Mouse (Mus musculus) midbrain, postnatal 0 days (tissue): ENCODE data around the gene St3gal3. TPM values are rescaled to one million over a fixed set of nuclear protein-coding genes. Genes with fewer than 3 reads are reported as not detected.

ENCODE experiments used
- ATAC-seq: fragments of 200-750 bp; cut with Nextera tagmentation; 2 replicates; pipeline ENCODE4 v1.8.0; 2017; ENCODE audit warnings: moderate number of reproducible peaks, mild to moderate bottlenecking, moderate TSS enrichment, moderate library complexity; ENCODE audit not compliant: low FRiP score
- DNase-seq: peaks from one replicate; pipeline ENCODE4 v3.0.0-alpha.2; 2015; ENCODE audit warnings: low spot score
- H3K27ac ChIP-seq: fragments of 300-500 bp; sonication (generic); 2 replicates; pipeline ENCODE4 v1.5.1; 2014; ENCODE audit warnings: low read depth, mild to moderate bottlenecking, low read length, mixed read lengths
- H3K27me3 ChIP-seq: fragments of 300-500 bp; sonication (generic); 2 replicates; pipeline ENCODE4 v1.6.1; 2014; ENCODE audit warnings: low read length, control low read depth, mixed read lengths; ENCODE audit not compliant: insufficient read depth
- H3K36me3 ChIP-seq: fragments of 300-500 bp; sonication (generic); 2 replicates; pipeline ENCODE4 v1.6.1; 2014; ENCODE audit warnings: low read length, control low read depth, mixed read lengths; ENCODE audit not compliant: insufficient read depth
- H3K4me1 ChIP-seq: fragments of 300-500 bp; sonication (generic); 2 replicates; pipeline ENCODE4 v1.6.1; 2014; ENCODE audit warnings: mild to moderate bottlenecking, control low read depth, antibody characterized with exemption, low read length, mixed read lengths; ENCODE audit not compliant: insufficient read depth
- H3K4me2 ChIP-seq: fragments of 300-500 bp; sonication (generic); 2 replicates; pipeline ENCODE4 v1.6.1; 2014; ENCODE audit warnings: low read depth, mild to moderate bottlenecking, low read length, mixed read lengths; ENCODE audit not compliant: poor library complexity, severe bottlenecking
- H3K4me3 ChIP-seq: fragments of 300-500 bp; sonication (generic); 2 replicates; pipeline ENCODE4 v1.5.1; 2014; ENCODE audit warnings: low read depth, mild to moderate bottlenecking, low read length, moderate library complexity
- H3K9ac ChIP-seq: fragments of 300-500 bp; sonication (generic); replicated peaks from 2 replicates; pipeline ENCODE4 v1.6.1; 2014; ENCODE audit warnings: mild to moderate bottlenecking, low read length, moderate library complexity, mixed read lengths; ENCODE audit not compliant: poor library complexity, severe bottlenecking
- H3K9me3 ChIP-seq: fragments of 300-500 bp; sonication (generic); 2 replicates; pipeline ENCODE4 v1.6.1; 2016; ENCODE audit warnings: low read length, control low read depth
- CTCF ChIP-seq: IDR thresholded peaks from 2 replicates; pipeline ENCODE4 v1.5.1; 2016; ENCODE audit warnings: antibody characterized with exemption, mild to moderate bottlenecking
- WGBS: fragments of 180-500 bp; shearing (Covaris S2); extraction: QIAGEN DNeasy Blood & Tissue Kit; methylation state at CpG from one replicate; pipeline ENCODE4 v1.1.7; 2014; 5-methylcytosine and 5-hydroxymethylcytosine counted together
- polyA plus RNA-seq: library from polyadenylated mRNA; unstranded; fragments of >200 nt; fragmentation: Nextera tagmentation; extraction: Ambion mirVana; gene quantifications from 2 replicates; pipeline ENCODE4 v1.2.1, GENCODE M21; 2015
- total RNA-seq: library from RNA; depleted of rRNA; stranded (reverse); fragments of >200 nt; gene quantifications from 2 replicates; pipeline ENCODE4 v1.2.3, GENCODE M21; 2014

Gene St3gal3
- total and polyA plus RNA-seq, 2 experiments from 2014 or later, result 10.7 to 46.3 TPM

DNA sequence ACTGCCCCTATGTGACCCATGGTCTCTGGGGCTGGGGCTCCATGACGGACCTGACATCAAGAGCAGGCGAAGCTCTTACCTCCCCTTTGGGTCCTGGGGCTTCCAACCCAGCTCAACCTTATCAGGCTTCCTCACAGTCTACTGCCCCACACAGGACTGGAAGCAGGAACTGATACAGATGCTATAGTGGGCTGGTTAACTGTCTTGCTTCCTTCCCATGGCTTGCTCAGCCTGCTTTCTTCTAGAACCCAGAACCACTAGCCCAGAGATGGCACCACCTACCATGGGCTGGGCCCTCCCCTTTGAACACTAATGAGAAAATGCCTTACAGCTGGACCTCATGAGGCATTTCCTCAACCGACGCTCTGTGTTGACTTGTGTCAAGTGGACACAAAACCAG lies 217.3 kb downstream of the St3gal3 start:
- TF ChIP-seq CTCF, result no peak
- Histone ChIP-seq H3K4me2 (no peak overlapping the region), H3K9ac (no peak overlapping the region), H3K4me1 (peaks cover 10% of the 10 kb centered on the region; the same call in 1 of the 2 replicates), H3K36me3 (no peaks in the 10 kb centered on the region), H3K9me3 (no peaks in the 10 kb centered on the region), H3K27me3 (no peaks in the 10 kb centered on the region), H3K4me3 (no peak overlapping the region), H3K27ac (no peak overlapping the region)
- ATAC-seq (no peak), DNase-seq (no peak)
- WGBS, result 98% methylated on average over 4 of the region's 4 CpGs

DNA sequence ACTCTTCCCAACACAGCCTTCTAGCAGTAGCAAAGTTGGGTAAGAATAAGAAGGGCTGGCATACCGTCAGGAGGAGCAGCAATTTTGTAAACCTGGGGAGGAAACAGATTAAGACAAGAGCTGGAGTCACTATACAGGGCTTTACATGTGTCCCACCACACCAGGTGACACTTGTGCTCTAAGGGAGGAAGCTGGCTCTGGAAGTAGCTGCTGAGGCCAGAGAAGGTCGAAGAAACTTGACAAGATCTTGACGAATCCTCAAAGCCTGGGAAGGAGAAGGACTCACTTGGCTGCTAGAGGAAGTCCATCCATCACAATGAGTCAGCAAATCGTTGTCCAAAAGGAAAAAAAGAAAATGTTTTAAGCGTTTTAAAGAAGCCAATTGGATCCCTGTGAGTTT lies 218.3 kb downstream of the St3gal3 start:
- no peak for TF ChIP-seq CTCF
- DNase-seq, result no peak
- Histone ChIP-seq H3K27me3 (no peaks in the 10 kb centered on the region), H3K36me3 (no peaks in the 10 kb centered on the region; the same call in 1 of the 2 replicates), H3K4me2 (no peak overlapping the region), H3K9me3 (no peaks in the 10 kb centered on the region), H3K9ac (no peak overlapping the region), H3K4me3 (peak overlapping the region; percentile 68; the same call in 1 of the 2 replicates), H3K27ac (no peak overlapping the region), H3K4me1 (peaks cover 10% of the 10 kb centered on the region; the same call in 1 of the 2 replicates)
- 94% methylated on average over 5 of the region's 5 CpGs for WGBS
- no peak for ATAC-seq

DNA sequence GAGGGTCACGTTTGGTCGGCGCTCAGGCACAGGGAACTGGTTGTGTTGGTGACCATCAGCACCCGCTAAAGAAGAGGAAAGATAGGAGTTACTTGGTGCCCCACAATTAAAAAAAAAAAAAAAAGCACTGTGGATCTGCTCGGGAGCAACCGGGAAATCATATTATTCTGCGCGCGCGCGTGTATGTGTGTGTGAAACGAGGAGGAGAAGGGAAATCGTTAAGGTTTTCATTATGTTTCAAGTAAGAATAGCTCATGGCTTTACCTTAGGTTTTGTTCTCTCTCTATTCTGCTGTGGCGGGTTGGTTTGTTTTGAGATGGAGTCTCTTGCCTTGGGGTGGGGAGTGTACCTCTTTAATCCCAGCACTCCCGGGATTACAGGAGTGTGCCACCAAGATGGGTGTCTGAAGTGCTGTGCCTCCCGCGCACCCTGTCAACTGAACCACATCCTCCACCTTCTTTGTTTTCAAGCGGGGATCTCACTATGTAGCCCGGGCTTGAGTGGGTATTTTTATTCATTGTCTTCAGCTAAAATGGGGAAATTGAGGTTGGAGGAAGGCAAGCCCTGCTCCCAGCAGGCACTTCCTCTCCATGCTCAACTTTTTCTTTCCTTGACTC lies 219.1 kb downstream of the St3gal3 start:
- peak overlapping the region; percentile 84 for H3K4me2 ChIP-seq
- H3K9ac ChIP-seq, result peak overlapping the region; percentile 75
- peaks cover 10% of the 10 kb centered on the region; the same call in 1 of the 2 replicates for H3K4me1 ChIP-seq
- no peaks in the 10 kb centered on the region; the same call in 1 of the 2 replicates for H3K36me3 ChIP-seq
- no peaks in the 10 kb centered on the region for H3K9me3 ChIP-seq
- H3K27me3 ChIP-seq, result no peaks in the 10 kb centered on the region
- WGBS, result 2% methylated on average over 19 of the region's 19 CpGs
- no peak for DNase-seq
- ATAC-seq, result no peak
- H3K27ac ChIP-seq, result peak overlapping the region; percentile 63
- H3K4me3 ChIP-seq, result peak overlapping the region; percentile 68
- no peak for TF ChIP-seq CTCF

DNA sequence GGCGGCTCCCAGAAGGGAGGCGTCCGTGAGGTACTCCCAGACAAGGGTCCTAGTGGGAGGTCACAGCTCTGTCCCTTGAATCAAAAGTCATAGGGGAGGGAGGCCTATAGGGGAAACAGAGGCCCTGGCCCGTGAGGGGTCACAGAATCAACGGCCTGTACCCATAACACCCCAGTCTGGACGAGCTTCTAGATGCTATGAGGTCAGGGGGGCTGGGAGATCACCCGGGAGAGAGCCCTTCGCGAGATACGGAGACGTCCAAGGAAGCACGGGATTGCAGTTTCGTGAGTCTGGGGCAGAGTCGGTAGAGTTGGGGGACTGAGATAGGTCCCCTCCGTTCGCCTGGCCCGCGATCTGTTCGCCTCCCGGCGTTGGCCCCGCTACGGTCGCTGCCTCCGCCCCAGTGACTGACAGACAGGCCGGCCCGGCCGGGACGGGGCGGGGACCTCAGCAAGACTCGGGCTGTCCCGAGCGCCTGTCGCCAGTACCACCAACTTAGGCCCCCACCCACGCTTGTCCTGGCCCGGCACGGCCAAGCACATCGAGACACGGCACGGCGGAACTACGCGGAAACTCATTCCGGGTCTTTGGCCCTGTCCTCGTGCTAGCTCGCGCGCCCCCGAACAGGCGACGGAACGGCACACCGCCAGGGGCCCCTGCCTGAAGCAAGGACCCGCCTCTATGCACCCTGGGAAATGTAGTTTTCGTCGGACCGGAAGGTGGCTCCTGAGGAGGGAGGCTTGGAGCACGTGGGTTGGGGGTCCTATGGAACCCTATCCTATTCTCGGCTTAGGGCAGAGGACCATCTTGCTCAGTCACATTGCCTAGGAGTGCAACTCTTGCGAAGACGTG lies 219.9 kb downstream of the St3gal3 start, which contains the start of gene Ipo13:
Ipo13 (minus strand) TSS at position 409 of the 852 bp plus-strand sequence.
- under 1% methylated on average over 56 of the region's 61 CpGs for WGBS
- Histone ChIP-seq H3K9me3 (no peaks in the 10 kb centered on the region), H3K4me2 (peak within 1 kb of the TSS; percentile 84), H3K27ac (peak within 1 kb of the TSS; percentile 89), H3K9ac (peak within 1 kb of the TSS; percentile 75), H3K4me3 (peak within 1 kb of the TSS; percentile 68), H3K27me3 (no peaks in the 10 kb centered on the region), H3K4me1 (peaks cover 10% of the 10 kb centered on the region; the same call in 1 of the 2 replicates), H3K36me3 (no peaks in the 10 kb centered on the region; the same call in 1 of the 2 replicates)
- peak; percentile 95 for ATAC-seq
- TF ChIP-seq CTCF, result peak; percentile 61
- peak; percentile 96 for DNase-seq

DNA sequence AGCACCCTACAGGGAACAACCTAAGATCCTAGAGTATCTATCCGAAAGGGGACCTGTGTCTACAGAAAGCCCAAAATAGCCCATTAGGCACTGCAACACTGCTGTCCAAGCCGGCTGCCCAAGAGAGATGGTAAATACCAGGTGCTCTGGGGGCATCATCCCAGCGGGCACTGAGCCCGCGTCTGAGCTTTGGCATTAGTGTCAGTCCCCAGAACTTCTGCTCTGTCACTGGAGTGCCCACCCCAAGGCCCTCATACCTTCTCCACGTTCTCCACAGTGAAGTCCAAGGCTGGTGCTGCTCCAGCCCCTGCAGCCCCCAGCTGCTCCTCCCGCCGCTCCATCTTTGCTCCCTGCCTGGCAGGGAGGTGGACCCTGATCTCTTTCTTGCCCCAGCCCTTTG lies 220.7 kb downstream of the St3gal3 start:
- Histone ChIP-seq H3K4me3 (peak overlapping the region; percentile 68), H3K9ac (peak overlapping the region; percentile 75), H3K9me3 (no peaks in the 10 kb centered on the region), H3K27me3 (no peaks in the 10 kb centered on the region), H3K4me2 (peak overlapping the region; percentile 84), H3K27ac (no peak overlapping the region), H3K4me1 (peaks cover 13% of the 10 kb centered on the region; the same call in 1 of the 2 replicates), H3K36me3 (no peaks in the 10 kb centered on the region; the same call in 1 of the 2 replicates)
- no peak for TF ChIP-seq CTCF
- 11% methylated on average over 8 of the region's 8 CpGs for WGBS
- ATAC-seq, result 0 out of 2 replicates have a peak, but pooled peaks have one; percentile 2
- no peak for DNase-seq
